Comparison of ENCODE assay signal across 11 mouse cellular contexts in genomic region chr16:38729139-38729538, GRCm38 (mm10). TPM values are rescaled to one million over a fixed set of nuclear protein-coding genes. Genes with fewer than 3 reads are reported as not detected.
A peak's percentile ranks its signal among the peaks of the same experiment; 100 is the strongest.
DNase-seq lines count a peak whose midpoint lies in the region; ATAC-seq and TF ChIP-seq lines count a peak whose summit lies in the region.
"Had no signal": no experiment of that assay in that cellular context is flagged by ENCODE, and none has a peak within 500 bp of the region (broad histone marks: within the 10 kb centered on the region; RNA-seq: fewer than 3 reads in every experiment).

No protein-coding gene starts in this region.

- no peaks in the 10 kb centered on the region for H3K9me3 ChIP-seq in heart, embryonic 11.5 days (replicated peaks; ENCODE audit: control insufficient read depth, low read length)
- H3K9me3 ChIP-seq in limb, embryonic 11.5 days (ENCODE audit: control insufficient read depth, low read length), result no peaks in the 10 kb centered on the region
- no peaks in the 10 kb centered on the region for H3K9me3 ChIP-seq in limb, embryonic 10.5 days (replicated peaks)
- no peaks in the 10 kb centered on the region for H3K9me3 ChIP-seq in heart, embryonic 14.5 days (ENCODE audit: control insufficient read depth, low read length)
- H3K9me3 ChIP-seq in intestine, embryonic 16.5 days (ENCODE audit: control insufficient read depth, low read length), result no peaks in the 10 kb centered on the region
- no peaks in the 10 kb centered on the region for H3K9me3 ChIP-seq in midbrain, postnatal 0 days (ENCODE audit: low read length)
- H3K9me3 ChIP-seq: liver, embryonic 15.5 days; neural tube, embryonic 12.5 days had no signal

- WGBS in heart, embryonic 11.5 days (ENCODE audit: insufficient replicate concordance), result 55% methylated on average over 6 of the region's 6 CpGs
- WGBS in limb, embryonic 11.5 days, result 86% methylated on average over 6 of the region's 6 CpGs
- WGBS in limb, embryonic 10.5 days, result 91% methylated on average over 6 of the region's 6 CpGs
- 55% methylated on average over 6 of the region's 6 CpGs for WGBS in heart, embryonic 14.5 days
- 79% methylated on average over 6 of the region's 6 CpGs for WGBS in intestine, embryonic 16.5 days
- WGBS in midbrain, postnatal 0 days, result 81% methylated on average over 6 of the region's 6 CpGs

- peak overlapping the region; percentile 17; the same call in 1 of the 2 replicates for H3K27ac ChIP-seq in heart, embryonic 11.5 days (ENCODE audit: low read depth, low read length)
- no peak overlapping the region for H3K27ac ChIP-seq in limb, embryonic 11.5 days (replicated peaks; ENCODE audit: low read depth, low read length)
- no peak overlapping the region for H3K27ac ChIP-seq in limb, embryonic 10.5 days
- H3K27ac ChIP-seq in heart, embryonic 14.5 days (replicated peaks in 1 of 2; ENCODE audit: control insufficient read depth in 1 of 2, insufficient read depth in 1 of 2, low read depth in 2 of 2, low read length in 2 of 2), result no peak overlapping the region; a peak in 1 of 4 replicates
- H3K27ac ChIP-seq in intestine, embryonic 16.5 days (ENCODE audit: low read length), result no peak overlapping the region
- H3K27ac ChIP-seq in midbrain, postnatal 0 days (ENCODE audit: low read depth, low read length), result no peak overlapping the region
- H3K27ac ChIP-seq: liver, embryonic 15.5 days; neural tube, embryonic 12.5 days had no signal

- H3K4me1 ChIP-seq in heart, embryonic 11.5 days (ENCODE audit: control insufficient read depth, insufficient read depth, low read length), result 0 out of 2 replicates have a peak, but pooled peaks cover 9% of the 10 kb centered on the region
- no peaks in the 10 kb centered on the region for H3K4me1 ChIP-seq in limb, embryonic 11.5 days (ENCODE audit: control insufficient read depth, insufficient read depth, low read length)
- H3K4me1 ChIP-seq in limb, embryonic 10.5 days, result no peaks in the 10 kb centered on the region
- peaks cover 3 to 5% of the 10 kb centered on the region in 2 experiments; a peak in 3 of 4 replicates for H3K4me1 ChIP-seq in heart, embryonic 14.5 days (ENCODE audit: control insufficient read depth in 2 of 2, insufficient read depth in 2 of 2, low read length in 2 of 2)
- no peaks in the 10 kb centered on the region for H3K4me1 ChIP-seq in intestine, embryonic 16.5 days (ENCODE audit: control insufficient read depth, insufficient read depth, low read length)
- H3K4me1 ChIP-seq in midbrain, postnatal 0 days (ENCODE audit: insufficient read depth, low read length), result no peaks in the 10 kb centered on the region
- H3K4me1 ChIP-seq: liver, embryonic 15.5 days; neural tube, embryonic 12.5 days had no signal

- TF ChIP-seq CTCF in midbrain, postnatal 0 days (IDR thresholded peaks at IDR 0.05), result no peak

- H3K4me3 ChIP-seq in heart, embryonic 11.5 days (ENCODE audit: low read depth, low read length), result no peak overlapping the region
- H3K4me3 ChIP-seq in limb, embryonic 11.5 days (ENCODE audit: low read depth, low read length), result no peak overlapping the region
- H3K4me3 ChIP-seq in limb, embryonic 10.5 days, result no peak overlapping the region
- H3K4me3 ChIP-seq in heart, embryonic 14.5 days (ENCODE audit: control insufficient read depth in 1 of 2, insufficient read depth in 1 of 2, low read depth in 1 of 2, low read length in 2 of 2), result no peak overlapping the region
- no peak overlapping the region for H3K4me3 ChIP-seq in intestine, embryonic 16.5 days (ENCODE audit: low read length)
- no peak overlapping the region for H3K4me3 ChIP-seq in midbrain, postnatal 0 days (ENCODE audit: low read depth, low read length)
- H3K4me3 ChIP-seq: liver, embryonic 15.5 days; neural tube, embryonic 12.5 days had no signal

- no peak for DNase-seq in heart, adult 9 months (ENCODE audit: low spot score in 2 of 2)
- DNase-seq in limb, embryonic 11.5 days (ENCODE audit: low spot score), result peak; percentile 16
- no peak for DNase-seq in limb, embryonic 10.5 days (ENCODE audit: low spot score)
- no peak for DNase-seq in midbrain, postnatal 0 days (ENCODE audit: low spot score)
- DNase-seq in B cell, adult 2 months, result no peak
- DNase-seq: cerebellum, adult 9-10 months had no signal

- H3K27me3 ChIP-seq in heart, embryonic 11.5 days (ENCODE audit: control insufficient read depth, insufficient read depth, low read length), result no peaks in the 10 kb centered on the region
- H3K27me3 ChIP-seq in limb, embryonic 11.5 days (ENCODE audit: control insufficient read depth, insufficient read depth, low read length), result no peaks in the 10 kb centered on the region
- H3K27me3 ChIP-seq in limb, embryonic 10.5 days (ENCODE audit: low read depth, poor library complexity, severe bottlenecking), result no peaks in the 10 kb centered on the region
- no peaks in the 10 kb centered on the region for H3K27me3 ChIP-seq in heart, embryonic 14.5 days (ENCODE audit: control insufficient read depth, insufficient read depth, low read length)
- H3K27me3 ChIP-seq in intestine, embryonic 16.5 days (replicated peaks; ENCODE audit: control insufficient read depth, insufficient read depth, low read length), result no peaks in the 10 kb centered on the region
- no peaks in the 10 kb centered on the region for H3K27me3 ChIP-seq in midbrain, postnatal 0 days (ENCODE audit: insufficient read depth, low read length)
- H3K27me3 ChIP-seq: neural tube, embryonic 12.5 days had no signal

- peak; percentile 55; the same call in 1 of the 2 replicates for ATAC-seq in heart, embryonic 11.5 days (replicated peaks; ENCODE audit: insufficient number of reproducible peaks, low FRiP score, low TSS enrichment)
- peak; percentile 51 for ATAC-seq in limb, embryonic 11.5 days (ENCODE audit: insufficient number of reproducible peaks, low FRiP score, low TSS enrichment, low read depth)
- ATAC-seq in heart, embryonic 14.5 days (ENCODE audit: insufficient number of reproducible peaks, insufficient read depth, low FRiP score, low read depth), result 0 out of 2 replicates have a peak, but pooled peaks have one; percentile 19
- ATAC-seq in intestine, embryonic 16.5 days, result peak; percentile 58; the same call in 1 of the 2 replicates
- ATAC-seq in midbrain, postnatal 0 days (ENCODE audit: low FRiP score), result no peak

- no peak overlapping the region for H3K4me2 ChIP-seq in heart, embryonic 11.5 days
- no peak overlapping the region for H3K4me2 ChIP-seq in limb, embryonic 11.5 days (ENCODE audit: low read depth, severe bottlenecking)
- H3K4me2 ChIP-seq in heart, embryonic 14.5 days (ENCODE audit: low read length), result peak overlapping the region; percentile 45; the same call in 1 of the 2 replicates
- no peak overlapping the region for H3K4me2 ChIP-seq in intestine, embryonic 16.5 days (ENCODE audit: low read depth, low read length)
- no peak overlapping the region for H3K4me2 ChIP-seq in midbrain, postnatal 0 days (ENCODE audit: low read depth, low read length, poor library complexity, severe bottlenecking)
- H3K4me2 ChIP-seq: liver, embryonic 15.5 days had no signal

- no peaks in the 10 kb centered on the region for H3K36me3 ChIP-seq in heart, embryonic 11.5 days (ENCODE audit: control insufficient read depth, insufficient read depth, low read length)
- no peaks in the 10 kb centered on the region for H3K36me3 ChIP-seq in limb, embryonic 11.5 days (ENCODE audit: control insufficient read depth, insufficient read depth, low read length)
- H3K36me3 ChIP-seq in limb, embryonic 10.5 days, result no peaks in the 10 kb centered on the region
- no peaks in the 10 kb centered on the region for H3K36me3 ChIP-seq in heart, embryonic 14.5 days (ENCODE audit: control insufficient read depth, insufficient read depth, low read length)
- H3K36me3 ChIP-seq in intestine, embryonic 16.5 days (ENCODE audit: control insufficient read depth, insufficient read depth, low read length), result no peaks in the 10 kb centered on the region
- H3K36me3 ChIP-seq in midbrain, postnatal 0 days (ENCODE audit: insufficient read depth, low read length), result no peaks in the 10 kb centered on the region
- H3K36me3 ChIP-seq: liver, embryonic 15.5 days; neural tube, embryonic 12.5 days had no signal

- H3K9ac ChIP-seq in heart, embryonic 11.5 days (ENCODE audit: low read depth, low read length), result no peak overlapping the region
- H3K9ac ChIP-seq in limb, embryonic 11.5 days (ENCODE audit: low read length), result no peak overlapping the region
- H3K9ac ChIP-seq in heart, embryonic 14.5 days (ENCODE audit: low read length), result no peak overlapping the region
- no peak overlapping the region for H3K9ac ChIP-seq in intestine, embryonic 16.5 days (ENCODE audit: low read depth, low read length)
- no peak overlapping the region for H3K9ac ChIP-seq in midbrain, postnatal 0 days (replicated peaks; ENCODE audit: low read length, poor library complexity, severe bottlenecking)
- H3K9ac ChIP-seq: liver, embryonic 15.5 days; neural tube, embryonic 12.5 days had no signal

RNA-seq across cellular contexts. Expression of gene B4galt4, which starts 12.9 kb away (rescaled TPM):
- polyA plus RNA-seq in heart, embryonic 11.5 days (2014; fragmentation: Nextera tagmentation; extraction: Ambion mirVana), result 31.0 and 33.8 TPM in 2 replicates
- polyA plus RNA-seq in limb, embryonic 11.5 days (2014; fragmentation: Nextera tagmentation; extraction: Ambion mirVana), result 26.8 and 27.8 TPM in 2 replicates
- 19.2 and 23.0 TPM in 2 replicates for polyA plus RNA-seq in limb, embryonic 10.5 days (2016; fragmentation: Nextera tagmentation; extraction: Ambion mirVana)
- polyA plus RNA-seq in heart, embryonic 14.5 days (2014; fragmentation: Nextera tagmentation; extraction: Ambion mirVana), result 26.2 and 27.4 TPM in 2 replicates
- polyA plus RNA-seq in intestine, embryonic 16.5 days (2015; fragmentation: Nextera tagmentation; extraction: Ambion mirVana), result 21.7 and 22.0 TPM in 2 replicates
- total RNA-seq in midbrain, postnatal 0 days (2014; rRNA removed), result 30.6 and 30.9 TPM in 2 replicates
- 26.5 and 28.1 TPM in 2 replicates for polyA plus RNA-seq in midbrain, postnatal 0 days (2015; fragmentation: Nextera tagmentation; extraction: Ambion mirVana)

RNA-seq across cellular contexts. Expression of gene Arhgap31, which starts 16.1 kb away (rescaled TPM):
- polyA plus RNA-seq in heart, embryonic 11.5 days (2014; fragmentation: Nextera tagmentation; extraction: Ambion mirVana), result 33.9 and 35.8 TPM in 2 replicates
- 5.4 and 6.5 TPM in 2 replicates for polyA plus RNA-seq in limb, embryonic 11.5 days (2014; fragmentation: Nextera tagmentation; extraction: Ambion mirVana)
- polyA plus RNA-seq in limb, embryonic 10.5 days (2016; fragmentation: Nextera tagmentation; extraction: Ambion mirVana), result 6.3 and 6.7 TPM in 2 replicates
- polyA plus RNA-seq in heart, embryonic 14.5 days (2014; fragmentation: Nextera tagmentation; extraction: Ambion mirVana), result 46.6 and 51.3 TPM in 2 replicates
- polyA plus RNA-seq in intestine, embryonic 16.5 days (2015; fragmentation: Nextera tagmentation; extraction: Ambion mirVana), result 5.7 TPM in 2 replicates
- 10.0 and 10.5 TPM in 2 replicates for total RNA-seq in midbrain, postnatal 0 days (2014; rRNA removed)
- polyA plus RNA-seq in midbrain, postnatal 0 days (2015; fragmentation: Nextera tagmentation; extraction: Ambion mirVana), result 2.9 and 3.2 TPM in 2 replicates
